Mouse (Mus musculus) thymus, adult 2 months (tissue): ENCODE measurements around the gene Lhfp.

ENCODE experiments used
- CTCF ChIP-seq: fragments of 200-500 bp; IDR thresholded peaks from 2 replicates; pipeline ENCODE4 v1.5.1; 2012; ENCODE audit warnings: mild to moderate bottlenecking, control low read depth, low read length, moderate library complexity, borderline replicate concordance; ENCODE audit not compliant: control insufficient read depth, poor library complexity, insufficient read depth; ENCODE audit errors: extremely low read depth
- POLR2A ChIP-seq: fragments of 200-500 bp; IDR thresholded peaks from 2 replicates; pipeline ENCODE4 v1.6.1; 2012; ENCODE audit warnings: mild to moderate bottlenecking, low read length, control low read depth, moderate library complexity; ENCODE audit not compliant: control insufficient read depth, poor library complexity, insufficient read depth; ENCODE audit errors: extremely low read depth

DNA sequence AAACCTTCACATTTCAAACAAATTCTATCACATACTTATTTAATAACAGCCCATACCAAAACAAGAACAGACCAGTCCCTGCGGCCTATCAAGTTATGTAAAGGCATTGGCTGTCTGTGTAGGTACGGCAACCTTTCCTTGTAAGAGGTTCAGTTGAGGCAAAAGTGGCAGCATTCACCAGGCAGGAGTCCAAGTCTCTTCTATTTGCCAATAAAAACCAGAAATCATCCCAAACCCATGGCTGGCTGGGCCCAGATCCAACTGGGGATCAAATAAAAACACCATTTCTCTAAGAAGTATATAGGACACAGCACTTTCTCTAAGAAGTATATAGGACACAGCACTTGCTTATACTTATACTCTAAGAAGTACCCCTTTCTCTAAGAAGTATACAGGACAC, 171.3 kb downstream of the Lhfp start:
- TF ChIP-seq CTCF (no peak), POLR2A (no peak)
